Mouse (Mus musculus) forebrain, embryonic 15.5 days (tissue): Measurements from ENCODE around the gene Crhr2. TPM values are rescaled to one million over a fixed set of nuclear protein-coding genes. Genes with fewer than 3 reads are reported as not detected.

Experiments
- polyA plus RNA-seq: library from polyadenylated mRNA; unstranded; fragments of >200 nt; fragmentation: Nextera tagmentation; extraction: Ambion mirVana; gene quantifications from 2 replicates; pipeline ENCODE4 v1.2.1, GENCODE M21; 2015

The Crhr2 gene
- polyA plus RNA-seq, 1 experiment from 2014 or later = 0.60 TPM

Other genes starting within 250 kb of the Crhr2 start
- 1.8 and 1.9 TPM in 2 replicates for gene Nod1, start 160.4 kb downstream of the Crhr2 start, polyA plus RNA-seq
- gene Ggct, start 140.1 kb downstream of the Crhr2 start, polyA plus RNA-seq = 13.3 and 15.5 TPM in 2 replicates
- gene Gars, start 95.0 kb downstream of the Crhr2 start, polyA plus RNA-seq = 218 and 219 TPM in 2 replicates
- gene Inmt, start 42.0 kb upstream of the Crhr2 start, polyA plus RNA-seq = not detected in 2 replicates
- 14.9 and 17.4 TPM in 2 replicates for gene Mindy4, start 70.4 kb upstream of the Crhr2 start, polyA plus RNA-seq
- 5.8 and 12.2 TPM in 2 replicates for gene Aqp1, start 203.4 kb upstream of the Crhr2 start, polyA plus RNA-seq
- gene Ghrhr, start 243.3 kb upstream of the Crhr2 start, polyA plus RNA-seq = not detected in 2 replicates